Mouse (Mus musculus) heart, adult 2 months (tissue): ENCODE data around the gene Hes7. TPM values are rescaled to one million over a fixed set of nuclear protein-coding genes. Genes with fewer than 3 reads are reported as not detected.

Experiments used
- DNase-seq, 2 experiments: peaks; one replicate each; pipeline ENCODE4 v3.0.0; 2021
- H3K27ac ChIP-seq: fragments of 200-600 bp; 2 replicates; pipeline ENCODE4 v1.8.1; 2022
- H3K27me3 ChIP-seq: fragments of 200-500 bp; 2 replicates; pipeline ENCODE4 v1.6.1; 2012; ENCODE audit warnings: mild to moderate bottlenecking, low read length, inconsistent platforms, mixed read lengths; ENCODE audit not compliant: control insufficient read depth, insufficient read depth
- H3K36me3 ChIP-seq: fragments of 200-500 bp; 2 replicates; pipeline ENCODE4 v1.6.1; 2012; ENCODE audit warnings: low read length, inconsistent platforms; ENCODE audit not compliant: control insufficient read depth, insufficient read depth
- H3K4me1 ChIP-seq: fragments of 200-500 bp; 2 replicates; pipeline ENCODE4 v1.6.1; 2011; ENCODE audit warnings: low read length; ENCODE audit not compliant: control insufficient read depth, insufficient read depth
- H3K4me3 ChIP-seq: fragments of 200-600 bp; 2 replicates; pipeline ENCODE4 v1.8.1; 2022
- H3K79me2 ChIP-seq: fragments of 200-500 bp; replicated peaks from 2 replicates; pipeline ENCODE4 v1.6.1; 2012; ENCODE audit warnings: mild to moderate bottlenecking, inconsistent platforms, low read length, moderate library complexity, mixed read lengths; ENCODE audit not compliant: control insufficient read depth, insufficient read depth
- H3K9ac ChIP-seq: fragments of 200-500 bp; 2 replicates; pipeline ENCODE4 v1.6.1; 2012; ENCODE audit warnings: low read depth, mild to moderate bottlenecking, control low read depth, inconsistent platforms, low read length, mixed read lengths
- CTCF ChIP-seq: fragments of 200-600 bp; IDR thresholded peaks from 2 replicates; pipeline ENCODE4 v1.8.1; 2022; ENCODE audit warnings: antibody characterized with exemption, mild to moderate bottlenecking, moderate library complexity
- EP300 ChIP-seq: fragments of 200-500 bp; IDR thresholded peaks from 2 replicates; pipeline ENCODE4 v1.6.1; 2011; ENCODE audit warnings: low read depth, low read length, control low read depth; ENCODE audit not compliant: insufficient read depth
- POLR2A ChIP-seq: fragments of 200-500 bp; IDR thresholded peaks from 2 replicates; pipeline ENCODE4 v1.6.1; 2011; ENCODE audit warnings: mild to moderate bottlenecking, low read depth, low read length, control low read depth; ENCODE audit not compliant: insufficient read depth
- WGBS: fragments of 180-500 bp; shearing (Covaris S2); methylation state at CpG from one replicate; pipeline ENCODE4 v1.1.7; 2018; 5-methylcytosine and 5-hydroxymethylcytosine counted together
- intact Hi-C: fragments of 180-260 bp; cut with DNase I; formaldehyde crosslinking; loops from one replicate; pipeline ENCODE4 v1.15.1; 2025
- polyA plus RNA-seq: library from polyadenylated mRNA; depleted of rRNA; stranded (reverse); fragments of >200 nt; gene quantifications from 2 replicates; pipeline ENCODE4 v1.2.3, GENCODE M21; 2012
- total RNA-seq, 2 experiments: library from RNA; stranded (reverse); gene quantifications; 2 replicates each; pipeline ENCODE4 v1.2.3; 2021

The Hes7 gene
- total and polyA plus RNA-seq, 3 experiments, result 0.10 to 0.11 TPM; not detected in 1

GRCm38 (mm10) chr11:69121001-69121740, 967 bp downstream of the Hes7 start:
- Histone ChIP-seq H3K27me3 (no peaks in the 10 kb centered on the region), H3K79me2 (no peaks in the 10 kb centered on the region), H3K4me3 (peak overlapping the region; percentile 61), H3K27ac (peak overlapping the region; percentile 88), H3K36me3 (no peaks in the 10 kb centered on the region), H3K4me1 (peaks cover 6% of the 10 kb centered on the region; the same call in 1 of the 2 replicates), H3K9ac (peak overlapping the region; percentile 79)
- 8% methylated on average over 33 of the region's 33 CpGs for WGBS
- peak; percentile 59 to 69 for DNase-seq
- no peak for TF ChIP-seq POLR2A
- no peak for TF ChIP-seq EP300
- no peak for TF ChIP-seq CTCF
- intact Hi-C loops, result loop anchor here (5.0 kb wide), 1 partner anchor 154 kb away; the partner anchor contains the start of gene Slc25a35

- peak overlapping the region; percentile 61 for H3K4me3 ChIP-seq
- peak overlapping the region; percentile 88 for H3K27ac ChIP-seq
These were observed 1.6 kb downstream of the Hes7 start for GRCm38 (mm10) chr11:69121741-69122335.

DNA sequence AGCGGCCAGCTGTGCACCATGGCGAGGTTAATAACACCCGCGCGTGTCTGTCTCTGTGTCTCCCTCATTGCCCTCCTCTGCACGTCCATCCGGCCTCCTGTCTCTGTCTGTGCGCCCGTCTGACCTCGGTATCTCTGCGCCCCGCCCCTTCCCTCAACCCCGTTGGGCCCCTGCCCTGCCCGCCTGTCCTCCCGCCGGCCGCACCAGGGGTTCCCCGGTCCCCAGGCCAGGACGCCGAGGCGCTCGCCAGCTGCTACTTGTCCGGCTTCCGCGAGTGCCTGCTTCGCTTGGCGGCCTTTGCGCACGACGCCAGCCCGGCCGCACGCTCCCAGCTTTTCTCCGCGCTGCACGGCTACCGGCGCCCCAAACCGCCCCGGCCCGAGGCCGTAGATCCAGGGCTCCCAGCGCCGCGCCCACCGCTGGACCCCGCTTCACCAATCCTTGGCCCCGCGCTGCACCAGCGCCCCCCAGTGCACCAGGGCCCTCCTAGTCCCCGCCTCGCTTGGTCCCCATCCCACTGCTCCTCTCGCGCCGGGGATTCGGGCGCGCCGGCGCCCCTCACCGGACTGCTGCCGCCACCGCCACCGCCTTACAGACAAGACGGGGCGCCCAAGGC, 2.2 kb downstream of the Hes7 start, which contains the start of gene 9130213A22Rik:
Gene 9130213A22Rik (minus strand): TSS at position 254 of the 616 bp plus-strand sequence.
- TF ChIP-seq CTCF (peak; percentile 82), EP300 (peak; percentile 52; the same call in 1 of the 2 replicates), POLR2A (no peak)
- peak within 1 kb of the TSS; percentile 79 for H3K9ac ChIP-seq
- peak within 1 kb of the TSS; percentile 88 for H3K27ac ChIP-seq
- no peaks in the 10 kb centered on the region for H3K36me3 ChIP-seq
- under 1% methylated on average over 65 of the region's 66 CpGs for WGBS
- peak within 1 kb of the TSS; percentile 61 for H3K4me3 ChIP-seq
- DNase-seq, result peak; percentile 93
- no peaks in the 10 kb centered on the region for H3K27me3 ChIP-seq
- H3K79me2 ChIP-seq, result no peaks in the 10 kb centered on the region
- intact Hi-C loops, result loop anchor here (1.0 to 5.0 kb wide), 2 partner anchors 55 to 155 kb away; partner anchors contain the start of gene Slc25a35
- peaks cover 6% of the 10 kb centered on the region; the same call in 1 of the 2 replicates for H3K4me1 ChIP-seq

More at GRCm38 (mm10) chr11:69121741-69122335, 1.6 kb downstream of the Hes7 start:
- Histone ChIP-seq H3K36me3 (no peaks in the 10 kb centered on the region), H3K79me2 (no peaks in the 10 kb centered on the region), H3K27me3 (no peaks in the 10 kb centered on the region), H3K4me1 (peaks cover 6% of the 10 kb centered on the region; the same call in 1 of the 2 replicates), H3K9ac (peak overlapping the region; percentile 79)
- DNase-seq, result no peak
- WGBS, result 2% methylated on average over 31 of the region's 32 CpGs
- intact Hi-C loops, result loop anchor here (1.0 to 5.0 kb wide), 2 partner anchors 55 to 155 kb away; partner anchors contain the start of gene Slc25a35
- no peak for TF ChIP-seq EP300
- no peak for TF ChIP-seq CTCF
- no peak for TF ChIP-seq POLR2A

GRCm38 (mm10) chr11:69123056-69123692, 3.0 kb downstream of the Hes7 start:
- Histone ChIP-seq H3K36me3 (no peaks in the 10 kb centered on the region), H3K27ac (peak overlapping the region; percentile 88), H3K4me1 (peaks cover 6% of the 10 kb centered on the region; the same call in 1 of the 2 replicates), H3K27me3 (no peaks in the 10 kb centered on the region), H3K79me2 (no peaks in the 10 kb centered on the region), H3K4me3 (peak overlapping the region; percentile 61), H3K9ac (peak overlapping the region; percentile 79)
- peak; percentile 82 for TF ChIP-seq EP300
- TF ChIP-seq CTCF, result peak; percentile 27
- 0 out of 2 replicates have a peak, but pooled peaks have one; percentile 22 for TF ChIP-seq POLR2A
- peak; percentile 88 to 89 for DNase-seq
- intact Hi-C loops, result loop anchor here (5.0 kb wide), 1 partner anchor 156 kb away; the partner anchor contains the start of gene Slc25a35
- 1% methylated on average over 29 of the region's 29 CpGs for WGBS
